Mouse (Mus musculus): ENCODE data around the gene Gm49321. TPM values are rescaled to one million over a fixed set of nuclear protein-coding genes. Genes with fewer than 3 reads are reported as not detected.
A peak's percentile ranks its signal among the peaks of the same experiment; 100 is the strongest.

Gm49321 gene
- polyA plus RNA-seq (2012; rRNA removed): not detected in 2 replicates

- no peak for DNase-seq
- WGBS: 100% methylated on average over 1 of the region's 1 CpGs
- Histone ChIP-seq H3K27me3 (ENCODE audit: control insufficient read depth, insufficient read depth, low read length) (no peaks in the 10 kb centered on the region), H3K27ac (ENCODE audit: control insufficient read depth, insufficient read depth, low read length) (no peak within 1 kb of the TSS), H3K36me3 (ENCODE audit: control insufficient read depth, insufficient read depth, low read length) (peaks cover 76% of the 10 kb centered on the region), H3K4me1 (replicated peaks; ENCODE audit: control insufficient read depth, insufficient read depth, low read length) (no peaks in the 10 kb centered on the region), H3K4me3 (ENCODE audit: control insufficient read depth, insufficient read depth, low read length) (no peak within 1 kb of the TSS)
- TF ChIP-seq POLR2A (IDR thresholded peaks at IDR 0.05; ENCODE audit: control insufficient read depth, extremely low read depth, insufficient read depth, low read length, poor library complexity): no peak
- TF ChIP-seq CTCF (IDR thresholded peaks at IDR 0.05; ENCODE audit: borderline replicate concordance, control insufficient read depth, extremely low read depth, insufficient read depth, low read length, poor library complexity): no peak
Measured at GRCm38 (mm10) chr12:73937353-73937752, at the start of gene Gm49321. TSS of gene Gm49321 (plus strand) at chr12:73937653.

- no peak overlapping the region for H3K27ac ChIP-seq (ENCODE audit: control insufficient read depth, insufficient read depth, low read length)
- H3K36me3 ChIP-seq (ENCODE audit: control insufficient read depth, insufficient read depth, low read length): no peaks in the 10 kb centered on the region
- 89% methylated on average over 8 of the region's 8 CpGs for WGBS
- DNase-seq: no peak
- no peak for TF ChIP-seq CTCF (IDR thresholded peaks at IDR 0.05; ENCODE audit: borderline replicate concordance, control insufficient read depth, extremely low read depth, insufficient read depth, low read length, poor library complexity)
- no peak for TF ChIP-seq POLR2A (IDR thresholded peaks at IDR 0.05; ENCODE audit: control insufficient read depth, extremely low read depth, insufficient read depth, low read length, poor library complexity)
- no peaks in the 10 kb centered on the region for H3K27me3 ChIP-seq (ENCODE audit: control insufficient read depth, insufficient read depth, low read length)
- H3K4me3 ChIP-seq (ENCODE audit: control insufficient read depth, insufficient read depth, low read length): no peak overlapping the region
- H3K4me1 ChIP-seq (replicated peaks; ENCODE audit: control insufficient read depth, insufficient read depth, low read length): 0 out of 2 replicates have a peak, but pooled peaks cover 2% of the 10 kb centered on the region
Measured at GRCm38 (mm10) chr12:73888003-73888783, 49.3 kb upstream of the Gm49321 start.

DNA sequence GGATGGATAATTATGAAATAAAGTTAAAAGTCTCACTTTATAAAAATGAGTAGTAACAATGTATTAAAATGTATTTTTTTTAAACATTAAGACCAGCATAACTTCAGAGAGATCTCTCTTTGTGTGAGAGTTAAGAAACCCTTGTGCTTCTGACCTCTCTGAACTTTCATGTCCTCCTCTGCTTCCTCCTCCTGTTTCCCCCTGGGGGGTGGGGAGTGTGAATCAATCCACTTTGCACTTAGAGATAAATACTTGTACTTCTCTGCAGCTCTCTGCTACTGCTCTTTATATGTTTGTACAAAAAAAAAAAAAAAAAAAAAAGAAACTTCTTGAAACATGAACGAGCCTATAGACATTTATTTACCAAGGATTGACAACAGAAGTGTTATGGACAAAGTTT is 47.9 kb upstream of the Gm49321 start:
- WGBS: 50% methylated on average over 1 of the region's 1 CpGs
- H3K4me3 ChIP-seq (ENCODE audit: control insufficient read depth, insufficient read depth, low read length): no peak overlapping the region
- peak; percentile 15 for DNase-seq
- no peak overlapping the region for H3K27ac ChIP-seq (ENCODE audit: control insufficient read depth, insufficient read depth, low read length)
- no peaks in the 10 kb centered on the region for H3K36me3 ChIP-seq (ENCODE audit: control insufficient read depth, insufficient read depth, low read length)
- no peak for TF ChIP-seq POLR2A (IDR thresholded peaks at IDR 0.05; ENCODE audit: control insufficient read depth, extremely low read depth, insufficient read depth, low read length, poor library complexity)
- no peak for TF ChIP-seq CTCF (IDR thresholded peaks at IDR 0.05; ENCODE audit: borderline replicate concordance, control insufficient read depth, extremely low read depth, insufficient read depth, low read length, poor library complexity)
- H3K27me3 ChIP-seq (ENCODE audit: control insufficient read depth, insufficient read depth, low read length): no peaks in the 10 kb centered on the region
- H3K4me1 ChIP-seq (replicated peaks; ENCODE audit: control insufficient read depth, insufficient read depth, low read length): 0 out of 2 replicates have a peak, but pooled peaks cover 2% of the 10 kb centered on the region

- H3K27ac ChIP-seq (ENCODE audit: control insufficient read depth, insufficient read depth, low read length): no peak overlapping the region
- H3K27me3 ChIP-seq (ENCODE audit: control insufficient read depth, insufficient read depth, low read length): no peaks in the 10 kb centered on the region
- 0 out of 2 replicates have a peak, but pooled peaks cover 2% of the 10 kb centered on the region for H3K4me1 ChIP-seq (replicated peaks; ENCODE audit: control insufficient read depth, insufficient read depth, low read length)
- no peaks in the 10 kb centered on the region for H3K36me3 ChIP-seq (ENCODE audit: control insufficient read depth, insufficient read depth, low read length)
- 90% methylated on average over 3 of the region's 3 CpGs for WGBS
- H3K4me3 ChIP-seq (ENCODE audit: control insufficient read depth, insufficient read depth, low read length): no peak overlapping the region
- no peak for DNase-seq
- TF ChIP-seq POLR2A (IDR thresholded peaks at IDR 0.05; ENCODE audit: control insufficient read depth, extremely low read depth, insufficient read depth, low read length, poor library complexity) (no peak), CTCF (IDR thresholded peaks at IDR 0.05; ENCODE audit: borderline replicate concordance, control insufficient read depth, extremely low read depth, insufficient read depth, low read length, poor library complexity) (no peak)
Measured at GRCm38 (mm10) chr12:73890086-73890485, 47.4 kb upstream of the Gm49321 start.

DNA sequence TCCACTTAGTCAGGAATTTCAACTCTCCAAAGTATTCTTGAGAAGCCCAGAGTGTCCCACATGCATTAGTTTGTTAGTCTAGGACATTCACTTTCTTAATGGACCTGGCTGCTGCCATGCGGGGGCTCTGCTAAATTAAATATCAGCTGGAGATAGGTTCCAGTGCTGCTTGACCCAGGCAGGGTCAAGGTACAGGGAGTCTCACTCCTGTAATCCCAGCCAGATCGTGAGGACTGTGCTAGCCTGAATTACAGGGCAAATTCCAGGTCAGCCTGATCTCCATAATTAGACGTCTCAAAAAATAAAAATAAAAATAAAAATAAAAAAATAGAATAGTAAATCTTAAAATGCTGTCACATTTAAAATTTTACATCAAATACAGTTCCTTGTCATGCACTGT is 44.8 kb upstream of the Gm49321 start:
- H3K27ac ChIP-seq (ENCODE audit: control insufficient read depth, insufficient read depth, low read length): no peak overlapping the region
- DNase-seq: no peak
- H3K4me1 ChIP-seq (replicated peaks; ENCODE audit: control insufficient read depth, insufficient read depth, low read length): 0 out of 2 replicates have a peak, but pooled peaks cover 2% of the 10 kb centered on the region
- WGBS: 95% methylated on average over 3 of the region's 3 CpGs
- H3K36me3 ChIP-seq (ENCODE audit: control insufficient read depth, insufficient read depth, low read length): no peaks in the 10 kb centered on the region
- H3K4me3 ChIP-seq (ENCODE audit: control insufficient read depth, insufficient read depth, low read length): no peak overlapping the region
- no peak for TF ChIP-seq CTCF (IDR thresholded peaks at IDR 0.05; ENCODE audit: borderline replicate concordance, control insufficient read depth, extremely low read depth, insufficient read depth, low read length, poor library complexity)
- no peak for TF ChIP-seq POLR2A (IDR thresholded peaks at IDR 0.05; ENCODE audit: control insufficient read depth, extremely low read depth, insufficient read depth, low read length, poor library complexity)
- no peaks in the 10 kb centered on the region for H3K27me3 ChIP-seq (ENCODE audit: control insufficient read depth, insufficient read depth, low read length)

DNA sequence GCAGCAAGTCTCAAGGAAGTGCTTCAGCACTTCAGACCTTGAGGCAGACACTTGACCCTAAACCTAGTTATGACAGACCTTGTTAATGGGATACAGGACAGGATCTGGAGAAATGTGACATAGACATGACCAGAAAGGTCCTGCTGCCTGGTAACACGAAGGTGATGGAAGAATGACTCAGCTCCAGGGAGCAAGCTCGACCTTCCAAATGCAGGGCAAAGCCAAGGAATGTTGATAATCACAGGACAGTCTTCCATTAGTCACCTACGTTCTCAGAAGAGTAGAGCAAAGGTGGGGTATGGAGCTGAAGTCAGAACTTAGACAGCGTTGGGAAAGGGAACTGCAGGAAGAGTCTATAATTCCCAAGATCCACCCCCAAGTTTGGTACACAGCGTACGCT is 42.6 kb upstream of the Gm49321 start:
- no peaks in the 10 kb centered on the region for H3K36me3 ChIP-seq (ENCODE audit: control insufficient read depth, insufficient read depth, low read length)
- no peaks in the 10 kb centered on the region for H3K27me3 ChIP-seq (ENCODE audit: control insufficient read depth, insufficient read depth, low read length)
- H3K4me1 ChIP-seq (replicated peaks; ENCODE audit: control insufficient read depth, insufficient read depth, low read length): 0 out of 2 replicates have a peak, but pooled peaks cover 2% of the 10 kb centered on the region
- H3K27ac ChIP-seq (ENCODE audit: control insufficient read depth, insufficient read depth, low read length): no peak overlapping the region
- H3K4me3 ChIP-seq (ENCODE audit: control insufficient read depth, insufficient read depth, low read length): no peak overlapping the region
- DNase-seq: no peak
- WGBS: 84% methylated on average over 6 of the region's 6 CpGs
- TF ChIP-seq POLR2A (IDR thresholded peaks at IDR 0.05; ENCODE audit: control insufficient read depth, extremely low read depth, insufficient read depth, low read length, poor library complexity): no peak
- TF ChIP-seq CTCF (IDR thresholded peaks at IDR 0.05; ENCODE audit: borderline replicate concordance, control insufficient read depth, extremely low read depth, insufficient read depth, low read length, poor library complexity): no peak

All from thymus, adult 2 months (tissue).